Mouse (Mus musculus): Measurements from ENCODE around the gene Atcay.
A peak's percentile ranks its signal among the peaks of the same experiment; 100 is the strongest.

DNA sequence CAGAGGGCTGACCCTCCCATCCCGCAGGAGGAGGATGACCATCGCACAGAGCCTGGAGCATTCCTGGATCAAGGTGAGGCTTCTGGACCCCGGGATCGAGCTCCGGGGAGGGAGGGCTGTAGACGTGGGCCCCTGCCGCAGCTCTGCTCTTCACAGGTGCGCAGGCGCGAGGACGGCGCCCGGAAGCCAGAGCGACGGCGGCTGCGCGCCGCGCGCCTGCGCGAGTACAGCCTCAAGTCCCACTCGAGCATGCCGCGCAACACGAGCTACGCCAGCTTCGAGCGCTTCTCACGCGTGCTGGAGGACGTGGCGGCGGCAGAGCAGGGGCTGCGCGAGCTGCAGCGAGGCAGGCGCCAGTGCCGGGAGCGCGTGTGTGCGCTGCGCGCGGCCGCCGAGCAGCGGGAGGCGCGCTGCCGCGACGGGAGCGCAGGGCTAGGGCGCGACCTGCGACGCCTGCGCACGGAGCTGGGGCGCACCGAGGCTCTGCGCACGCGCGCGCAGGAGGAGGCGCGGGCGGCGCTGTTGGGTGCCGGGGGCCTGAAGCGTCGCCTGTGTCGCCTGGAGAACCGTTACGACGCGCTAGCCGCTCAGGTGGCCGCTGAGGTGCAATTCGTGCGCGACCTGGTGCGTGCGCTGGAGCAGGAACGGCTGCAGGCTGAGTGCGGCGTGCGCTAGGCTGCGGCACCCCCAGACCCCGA is 38.2 kb downstream of the Atcay start:
- TF ChIP-seq CTCF (IDR thresholded peaks at IDR 0.05; ENCODE audit: borderline replicate concordance, control insufficient read depth, extremely low read depth, insufficient read depth, low read length, poor library complexity): no peak
- TF ChIP-seq POLR2A (IDR thresholded peaks at IDR 0.05; ENCODE audit: control insufficient read depth, extremely low read depth, insufficient read depth, low read length, poor library complexity): peak; percentile 65
